Mouse (Mus musculus): ENCODE data around the gene Gm28372. TPM values are rescaled to one million over a fixed set of nuclear protein-coding genes. Genes with fewer than 3 reads are reported as not detected.

Gm28372 gene
- polyA plus RNA-seq, 1 experiment from 2014 or later, result not detected

DNA sequence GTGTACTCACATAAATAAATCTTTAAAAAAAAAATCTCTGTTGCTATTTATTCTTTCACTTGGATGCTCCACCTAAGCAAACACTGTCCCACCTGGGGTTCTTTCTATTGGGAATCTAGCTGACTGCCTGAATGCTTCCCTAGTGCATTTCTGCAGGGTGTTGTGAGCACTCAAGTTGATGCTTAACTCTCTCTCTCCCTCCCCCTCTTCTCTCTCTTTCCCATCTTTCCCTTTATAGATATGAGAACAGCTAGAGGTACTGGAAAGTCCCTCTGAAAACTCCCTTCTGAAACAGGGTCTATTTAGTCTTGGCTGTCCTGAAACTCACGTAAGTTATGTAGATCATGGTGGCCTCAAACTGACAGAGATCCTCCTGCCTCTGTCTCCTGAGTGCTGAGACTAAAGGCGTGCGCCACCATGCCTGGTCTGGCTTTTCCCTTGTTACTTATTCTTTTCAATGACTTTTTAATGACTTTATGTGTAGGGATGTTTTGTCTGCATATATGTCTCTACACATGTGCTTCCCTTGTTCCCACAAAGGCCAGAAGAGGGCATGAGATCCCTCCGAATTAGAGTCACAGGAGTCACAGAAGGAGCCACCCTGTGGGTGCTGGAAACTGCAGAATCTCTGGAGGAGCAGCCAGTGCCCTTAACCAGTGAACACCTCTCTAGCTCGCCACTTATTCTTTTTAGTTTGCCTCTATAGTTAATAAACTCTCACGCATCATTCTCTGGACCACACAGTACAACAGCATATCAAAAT lies 9.2 kb downstream of the Gm28372 start:
- H3K9me3 ChIP-seq, result no peaks in the 10 kb centered on the region
- no peaks in the 10 kb centered on the region for H3K27me3 ChIP-seq
- no peak overlapping the region for H3K9ac ChIP-seq
- H3K27ac ChIP-seq, result no peak overlapping the region
- 72% methylated on average over 6 of the region's 6 CpGs for WGBS
- H3K4me2 ChIP-seq, result no peak overlapping the region
- peaks cover 11% of the 10 kb centered on the region for H3K4me1 ChIP-seq
- H3K4me3 ChIP-seq, result no peak overlapping the region
- no peak for ATAC-seq (ENCODE audit: insufficient number of reproducible peaks, low FRiP score, low TSS enrichment, low read depth)
- peaks cover 9% of the 10 kb centered on the region for H3K36me3 ChIP-seq

DNA sequence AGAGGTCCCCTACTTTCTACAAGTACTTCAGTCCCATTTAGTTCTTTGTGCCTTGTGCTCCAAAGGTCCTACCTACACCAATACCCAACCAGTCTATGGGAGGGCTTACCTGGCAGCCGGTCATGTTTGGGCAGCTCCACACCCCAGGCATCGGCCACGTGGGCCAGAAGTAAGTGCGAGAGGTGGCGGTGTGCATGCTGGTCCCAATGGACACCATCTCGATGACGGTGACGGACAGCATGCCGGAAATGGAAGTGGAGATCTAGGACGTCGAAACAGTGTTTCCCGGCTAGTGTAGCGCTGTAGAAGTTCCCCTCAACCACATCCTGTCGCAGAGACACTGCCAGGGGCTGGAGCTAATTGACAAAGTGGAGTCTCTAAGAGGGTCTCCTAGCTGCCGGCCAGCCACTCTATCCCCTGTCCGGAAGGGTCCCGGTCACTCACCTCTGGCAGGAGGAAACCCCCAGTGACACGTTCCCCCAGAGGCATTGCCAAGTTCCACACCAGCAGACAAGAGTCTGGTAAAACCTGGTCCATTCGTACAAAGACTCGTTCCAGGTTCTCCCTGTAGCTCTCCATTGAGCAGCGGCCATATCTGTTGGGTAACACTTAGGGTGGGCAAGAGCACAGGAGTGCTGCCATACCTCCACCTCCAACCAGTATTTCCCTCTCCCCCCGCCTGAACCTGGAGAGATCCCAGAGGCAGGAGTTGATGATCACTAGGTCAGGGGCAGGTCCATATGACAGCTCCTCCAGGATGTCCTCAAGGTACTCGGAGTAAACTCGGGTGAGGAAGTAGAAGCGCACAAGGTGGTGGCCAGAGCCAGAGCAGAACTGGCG lies 17.0 kb downstream of the Gm28372 start:
- peaks cover 19% of the 10 kb centered on the region for H3K36me3 ChIP-seq
- ATAC-seq (ENCODE audit: insufficient number of reproducible peaks, low FRiP score, low TSS enrichment, low read depth), result no peak
- H3K9ac ChIP-seq, result no peak overlapping the region
- no peaks in the 10 kb centered on the region for H3K9me3 ChIP-seq
- H3K4me1 ChIP-seq, result peaks cover 35% of the 10 kb centered on the region
- H3K27ac ChIP-seq, result no peak overlapping the region
- no peak overlapping the region for H3K4me3 ChIP-seq
- 96% methylated on average over 26 of the region's 26 CpGs for WGBS
- H3K4me2 ChIP-seq, result no peak overlapping the region
- H3K27me3 ChIP-seq, result no peaks in the 10 kb centered on the region

DNA sequence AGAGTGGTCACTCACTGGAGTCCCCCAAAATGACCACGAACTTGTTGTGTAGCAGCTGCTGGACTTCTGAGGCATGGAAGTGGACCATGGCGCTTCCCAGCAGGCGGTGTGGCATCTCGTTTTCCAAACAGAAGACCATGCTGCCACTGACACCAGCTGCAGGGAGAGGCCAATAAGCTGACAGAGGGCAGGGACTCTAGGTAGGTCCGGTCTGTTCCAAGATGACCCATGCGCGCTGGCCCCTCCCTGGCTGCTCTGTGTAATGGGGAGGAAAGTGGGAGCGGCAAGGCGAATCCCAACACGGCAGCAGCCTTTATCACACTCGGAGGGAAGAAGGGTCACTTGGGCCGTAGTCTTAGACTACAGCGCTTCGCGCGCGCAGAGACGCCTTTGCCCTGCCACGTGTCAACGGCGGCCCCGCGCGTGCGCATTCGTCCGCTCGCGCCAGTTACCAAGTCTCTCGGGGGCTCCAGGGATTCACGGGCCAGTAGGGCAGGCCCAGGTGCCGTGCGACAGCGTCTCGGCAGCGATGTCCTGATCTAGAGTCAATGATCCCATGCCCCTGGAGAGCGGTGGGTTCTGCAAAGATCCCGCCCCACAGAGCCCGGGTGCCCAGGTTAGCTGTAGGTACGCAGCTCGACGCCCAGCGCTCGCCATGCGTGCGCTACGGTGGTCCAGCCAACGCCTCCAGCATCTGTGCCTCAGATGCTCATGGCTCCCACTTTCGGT lies 18.5 kb downstream of the Gm28372 start:
- H3K4me3 ChIP-seq, result peak overlapping the region; percentile 85
- peaks cover 35% of the 10 kb centered on the region for H3K4me1 ChIP-seq
- peak overlapping the region; percentile 95 for H3K27ac ChIP-seq
- peaks cover 17% of the 10 kb centered on the region for H3K36me3 ChIP-seq
- peak overlapping the region; percentile 93 for H3K4me2 ChIP-seq
- no peaks in the 10 kb centered on the region for H3K9me3 ChIP-seq
- ATAC-seq (ENCODE audit: insufficient number of reproducible peaks, low FRiP score, low TSS enrichment, low read depth), result peak; percentile 56
- peak overlapping the region; percentile 74 for H3K9ac ChIP-seq
- WGBS, result 13% methylated on average over 49 of the region's 49 CpGs
- no peaks in the 10 kb centered on the region for H3K27me3 ChIP-seq

DNA sequence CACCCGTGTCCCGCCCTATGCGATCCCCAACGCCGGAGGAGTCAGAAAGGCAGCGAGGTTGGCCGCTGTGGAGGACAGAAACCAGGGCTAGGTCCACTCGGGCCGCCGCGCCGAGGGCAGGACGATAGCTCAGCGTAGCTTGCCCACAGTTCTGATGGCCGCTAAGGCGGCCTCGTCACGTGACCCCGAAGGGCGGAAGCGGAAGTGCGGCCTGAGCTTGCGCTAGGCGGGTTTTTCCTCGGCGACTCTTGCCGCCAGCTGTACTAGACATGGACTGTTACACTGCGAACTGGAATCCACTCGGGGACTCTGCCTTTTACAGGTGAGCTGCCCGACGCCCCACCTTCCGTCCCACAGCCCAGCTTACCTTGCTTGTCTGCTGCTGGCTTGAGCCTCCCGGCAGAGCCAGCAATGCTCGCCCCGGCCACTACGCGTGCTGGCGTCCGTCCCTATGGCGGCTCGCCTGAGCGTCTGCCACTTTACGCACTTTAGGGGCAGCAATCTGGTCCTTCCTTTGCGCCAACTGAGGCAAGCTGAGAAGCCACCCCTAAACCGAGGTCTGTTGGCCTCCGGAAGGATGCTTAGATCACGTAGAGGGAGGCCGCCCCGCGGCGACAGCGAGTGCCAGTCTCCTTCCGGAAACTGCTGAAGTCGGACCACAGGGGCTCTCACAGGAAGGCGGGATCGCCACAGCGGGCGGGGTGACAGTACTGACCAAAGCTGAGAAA lies 19.3 kb downstream of the Gm28372 start, which contains the start of the genes Vps16 and Pced1a:
Gene Vps16, plus strand, starts transcription at position 214 of the 728 bp plus-strand sequence.
Gene Pced1a, minus strand, starts transcription at position 576 of the 728 bp plus-strand sequence.
- Histone ChIP-seq H3K9me3 (no peaks in the 10 kb centered on the region), H3K4me3 (peak within 1 kb of the TSS; percentile 85), H3K9ac (peak within 1 kb of the TSS; percentile 74), H3K27ac (peak within 1 kb of the TSS; percentile 95), H3K4me2 (peak within 1 kb of the TSS; percentile 93), H3K36me3 (peaks cover 10% of the 10 kb centered on the region), H3K4me1 (peaks cover 35% of the 10 kb centered on the region), H3K27me3 (no peaks in the 10 kb centered on the region)
- under 1% methylated on average over 58 of the region's 58 CpGs for WGBS
- ATAC-seq (ENCODE audit: insufficient number of reproducible peaks, low FRiP score, low TSS enrichment, low read depth), result peak; percentile 91

DNA sequence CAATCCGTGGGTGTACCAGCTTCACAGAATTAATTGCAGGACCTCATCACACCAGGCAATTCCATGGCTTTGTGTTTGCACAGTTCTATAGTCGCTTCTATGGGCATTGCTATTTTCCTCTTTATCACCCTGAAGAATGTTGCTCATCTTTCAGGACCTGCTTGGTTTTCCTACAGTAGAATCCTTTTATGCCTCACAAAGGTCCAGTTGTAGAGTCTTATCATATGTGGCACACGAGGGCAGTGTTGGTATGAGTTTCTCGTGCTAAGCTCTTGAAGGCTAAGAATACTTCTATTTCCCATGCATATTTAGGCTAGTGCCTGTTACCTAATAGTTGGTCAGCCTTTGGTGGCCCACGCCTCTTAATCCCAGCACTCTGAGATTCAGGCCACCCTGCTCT lies 20.1 kb downstream of the Gm28372 start:
- Histone ChIP-seq H3K9ac (peak overlapping the region; percentile 74), H3K9me3 (no peaks in the 10 kb centered on the region), H3K4me3 (peak overlapping the region; percentile 85), H3K36me3 (peaks cover 3% of the 10 kb centered on the region; the same call in 1 of the 2 replicates), H3K4me1 (peaks cover 35% of the 10 kb centered on the region), H3K27me3 (no peaks in the 10 kb centered on the region), H3K27ac (no peak overlapping the region), H3K4me2 (peak overlapping the region; percentile 93)
- no peak for ATAC-seq (ENCODE audit: insufficient number of reproducible peaks, low FRiP score, low TSS enrichment, low read depth)
- WGBS, result 43% methylated on average over 5 of the region's 5 CpGs

DNA sequence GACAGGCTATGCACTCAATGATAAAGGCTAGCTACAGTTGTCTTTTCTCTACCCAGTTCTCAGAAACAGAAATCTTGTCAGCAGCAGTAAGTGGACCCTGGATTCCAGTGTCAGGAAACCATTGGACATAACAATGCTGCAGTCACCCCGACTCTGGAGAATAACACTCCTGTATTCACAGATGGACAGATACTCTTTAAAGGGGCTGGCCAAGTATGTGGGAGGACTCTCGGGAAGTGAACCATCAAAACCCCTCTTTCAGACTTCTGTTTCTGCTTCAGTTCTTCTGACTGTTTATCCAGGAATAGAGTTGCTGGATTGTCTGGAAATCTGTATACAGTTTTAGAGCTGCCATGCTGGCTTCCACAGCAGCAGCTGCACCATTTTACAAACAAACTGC lies 24.8 kb downstream of the Gm28372 start:
- ATAC-seq (ENCODE audit: insufficient number of reproducible peaks, low FRiP score, low TSS enrichment, low read depth), result no peak
- H3K27ac ChIP-seq, result no peak overlapping the region
- 66% methylated on average over 2 of the region's 2 CpGs for WGBS

DNA sequence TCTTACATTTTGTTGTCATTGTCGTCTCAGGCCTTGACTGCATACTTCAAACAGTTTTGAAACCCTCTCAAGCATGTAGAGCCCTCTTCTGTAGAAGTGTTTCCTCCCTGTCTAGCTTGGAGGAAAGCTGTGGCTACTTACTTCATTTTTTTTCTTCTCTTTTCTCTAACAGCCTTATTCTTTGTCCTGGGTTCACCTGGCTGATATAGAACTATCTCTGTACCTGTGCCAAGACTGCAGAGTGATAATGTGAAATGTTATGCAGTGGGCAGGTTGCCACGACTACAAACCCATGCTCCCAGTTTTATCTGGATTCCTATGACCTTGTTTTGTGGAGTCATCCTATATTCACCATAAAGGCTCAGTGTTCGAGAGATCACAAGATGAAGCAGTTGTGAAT lies 25.4 kb downstream of the Gm28372 start:
- H3K36me3 ChIP-seq, result peaks cover 3% of the 10 kb centered on the region; the same call in 1 of the 2 replicates
- ATAC-seq (ENCODE audit: insufficient number of reproducible peaks, low FRiP score, low TSS enrichment, low read depth), result no peak
- H3K4me2 ChIP-seq, result no peak overlapping the region
- H3K9ac ChIP-seq, result no peak overlapping the region
- H3K4me1 ChIP-seq, result no peaks in the 10 kb centered on the region; the same call in 1 of the 2 replicates
- 79% methylated on average over 3 of the region's 3 CpGs for WGBS
- H3K27me3 ChIP-seq, result no peaks in the 10 kb centered on the region
- H3K4me3 ChIP-seq, result no peak overlapping the region
- no peak overlapping the region for H3K27ac ChIP-seq
- H3K9me3 ChIP-seq, result no peaks in the 10 kb centered on the region

More for the DNA sequence above, 24.8 kb downstream of the Gm28372 start:
- Histone ChIP-seq H3K4me1 (peaks cover 6% of the 10 kb centered on the region), H3K27me3 (no peaks in the 10 kb centered on the region), H3K9me3 (no peaks in the 10 kb centered on the region), H3K36me3 (peaks cover 3% of the 10 kb centered on the region; the same call in 1 of the 2 replicates), H3K4me3 (no peak overlapping the region), H3K9ac (no peak overlapping the region), H3K4me2 (no peak overlapping the region)

DNA sequence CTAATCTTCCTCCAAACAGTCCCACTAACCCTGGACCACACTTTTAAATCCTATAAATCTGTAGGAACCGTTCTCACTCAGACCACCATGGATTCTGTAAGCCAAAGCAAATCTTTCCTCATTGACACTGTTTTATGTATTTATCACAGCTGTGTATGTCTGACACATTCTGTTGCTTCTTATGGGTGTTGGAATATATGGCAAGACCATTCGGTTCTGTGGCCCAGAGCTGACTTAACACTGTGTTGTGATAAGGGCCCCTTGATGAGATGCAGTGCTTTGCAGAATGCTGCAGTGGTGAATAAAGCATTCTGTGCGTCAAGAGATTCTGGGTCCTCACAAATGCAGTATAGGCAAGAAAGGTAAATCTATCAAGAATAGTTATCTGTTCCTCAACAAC lies 27.1 kb downstream of the Gm28372 start:
- Histone ChIP-seq H3K36me3 (peaks cover 7% of the 10 kb centered on the region; the same call in 1 of the 2 replicates), H3K27me3 (no peaks in the 10 kb centered on the region), H3K4me2 (no peak overlapping the region), H3K9ac (no peak overlapping the region), H3K27ac (no peak overlapping the region), H3K4me3 (no peak overlapping the region), H3K4me1 (no peaks in the 10 kb centered on the region; the same call in 1 of the 2 replicates), H3K9me3 (no peaks in the 10 kb centered on the region)
- WGBS, result 86% methylated on average over 3 of the region's 3 CpGs
- no peak for ATAC-seq (ENCODE audit: insufficient number of reproducible peaks, low FRiP score, low TSS enrichment, low read depth)

DNA sequence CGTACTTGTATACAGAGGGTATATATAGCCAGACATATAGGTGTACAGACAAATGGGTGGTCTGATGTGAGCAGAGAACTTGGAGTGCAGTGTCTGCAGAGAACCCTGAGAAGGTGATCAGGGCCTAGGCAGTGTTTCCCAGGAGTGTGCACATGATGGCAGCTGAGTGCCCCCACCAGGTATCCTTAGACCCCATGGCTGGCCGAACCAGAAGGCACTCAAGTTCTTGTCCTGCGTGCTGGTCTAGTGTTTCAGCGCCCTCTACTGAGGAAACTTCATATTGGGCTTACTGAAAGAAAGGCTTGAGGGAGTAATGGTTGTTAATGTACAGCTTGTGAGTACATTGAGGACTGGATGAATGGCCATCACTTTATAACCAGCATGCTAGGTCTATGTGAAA lies 28.1 kb downstream of the Gm28372 start:
- Histone ChIP-seq H3K36me3 (peaks cover 16% of the 10 kb centered on the region), H3K9me3 (no peaks in the 10 kb centered on the region), H3K27me3 (no peaks in the 10 kb centered on the region), H3K9ac (no peak overlapping the region), H3K4me3 (no peak overlapping the region), H3K27ac (no peak overlapping the region), H3K4me2 (no peak overlapping the region), H3K4me1 (no peaks in the 10 kb centered on the region)
- no peak for ATAC-seq (ENCODE audit: insufficient number of reproducible peaks, low FRiP score, low TSS enrichment, low read depth)
- 21% methylated on average over 4 of the region's 4 CpGs for WGBS

DNA sequence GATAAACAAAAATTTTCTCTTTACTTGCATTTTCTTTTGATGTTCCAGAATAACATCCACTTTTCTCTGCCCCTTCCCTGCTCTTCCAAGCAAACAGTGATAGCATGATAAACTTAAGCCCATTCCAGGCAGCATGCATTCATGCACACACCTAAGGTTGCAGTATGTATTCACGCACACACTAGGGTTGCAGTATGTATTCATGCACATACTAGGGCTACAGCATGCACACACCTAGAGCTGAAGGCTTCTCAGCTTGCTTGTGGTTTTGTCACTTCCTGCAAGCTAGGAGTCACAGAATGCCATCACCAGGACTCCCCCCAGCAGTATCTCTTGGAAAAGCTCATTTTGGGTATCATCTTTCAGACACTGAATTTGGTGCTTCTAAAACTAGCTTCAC lies 31.7 kb downstream of the Gm28372 start:
- no peak overlapping the region for H3K4me2 ChIP-seq
- H3K9me3 ChIP-seq, result no peaks in the 10 kb centered on the region
- 95% methylated on average over 1 of the region's 1 CpGs for WGBS
- no peak overlapping the region for H3K9ac ChIP-seq
- no peaks in the 10 kb centered on the region for H3K4me1 ChIP-seq
- peaks cover 50% of the 10 kb centered on the region for H3K36me3 ChIP-seq
- no peak for ATAC-seq (ENCODE audit: insufficient number of reproducible peaks, low FRiP score, low TSS enrichment, low read depth)
- H3K27me3 ChIP-seq, result no peaks in the 10 kb centered on the region
- no peak overlapping the region for H3K27ac ChIP-seq
- no peak overlapping the region for H3K4me3 ChIP-seq

DNA sequence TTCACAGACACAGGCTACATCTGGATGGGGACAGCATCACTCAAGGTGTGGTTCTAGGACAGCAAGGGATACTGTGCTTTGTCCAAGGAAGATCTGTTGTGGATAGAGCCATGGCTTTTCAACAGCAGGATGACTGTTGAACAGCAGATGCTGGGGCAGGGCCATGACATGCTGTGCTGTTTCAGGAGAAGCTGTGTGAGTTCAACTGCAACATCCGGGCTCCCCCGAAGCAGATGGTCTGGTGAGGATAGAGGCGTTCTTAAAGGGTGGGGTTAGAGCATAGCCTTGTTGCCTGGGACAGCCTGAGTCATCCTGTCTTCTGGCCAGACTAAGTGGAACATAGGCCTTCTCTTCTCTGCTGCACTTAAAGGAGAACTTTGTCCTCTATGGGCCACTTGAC lies 33.8 kb downstream of the Gm28372 start:
- Histone ChIP-seq H3K4me3 (no peak overlapping the region), H3K4me2 (no peak overlapping the region), H3K9me3 (no peaks in the 10 kb centered on the region), H3K4me1 (no peaks in the 10 kb centered on the region), H3K27me3 (no peaks in the 10 kb centered on the region), H3K27ac (no peak overlapping the region), H3K9ac (no peak overlapping the region), H3K36me3 (peaks cover 70% of the 10 kb centered on the region)
- WGBS, result 89% methylated on average over 3 of the region's 3 CpGs
- ATAC-seq (ENCODE audit: insufficient number of reproducible peaks, low FRiP score, low TSS enrichment, low read depth), result no peak

Measured in limb, embryonic 15.5 days (tissue).